Mouse (Mus musculus) adipocyte (in vitro differentiated cells): ENCODE results near the gene Galm.

Experiments
- DNase-seq: peaks from one replicate; pipeline ENCODE4 v3.0.0-alpha.2; 2016; ENCODE audit warnings: low spot score

Gene Galm

DNA sequence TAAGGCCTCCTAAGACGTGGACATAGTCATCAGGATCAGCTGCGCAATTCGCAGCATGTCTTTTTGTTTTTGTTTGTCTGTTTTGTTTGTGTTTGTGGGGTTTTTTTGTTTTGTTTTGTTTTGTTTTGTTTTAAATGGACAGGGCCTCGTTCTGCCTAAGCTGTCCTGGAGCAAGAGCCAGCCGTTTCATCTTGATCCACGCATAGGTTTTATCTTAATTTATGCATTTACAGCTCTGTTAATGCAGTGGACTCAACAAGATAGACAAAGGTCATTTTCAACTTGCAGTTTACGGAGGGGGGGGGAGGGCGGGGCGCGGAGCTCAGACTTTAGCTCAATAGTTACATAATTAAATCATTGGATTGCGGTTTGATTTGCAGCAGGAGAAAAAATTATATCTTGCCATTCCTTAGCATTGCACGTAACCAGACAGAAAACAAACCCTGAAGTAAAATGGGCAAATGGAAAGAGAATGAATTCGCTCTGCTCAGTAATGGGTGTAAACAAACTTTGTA lies 1.3 kb downstream of the Galm start:
- DNase-seq: no peak

DNA sequence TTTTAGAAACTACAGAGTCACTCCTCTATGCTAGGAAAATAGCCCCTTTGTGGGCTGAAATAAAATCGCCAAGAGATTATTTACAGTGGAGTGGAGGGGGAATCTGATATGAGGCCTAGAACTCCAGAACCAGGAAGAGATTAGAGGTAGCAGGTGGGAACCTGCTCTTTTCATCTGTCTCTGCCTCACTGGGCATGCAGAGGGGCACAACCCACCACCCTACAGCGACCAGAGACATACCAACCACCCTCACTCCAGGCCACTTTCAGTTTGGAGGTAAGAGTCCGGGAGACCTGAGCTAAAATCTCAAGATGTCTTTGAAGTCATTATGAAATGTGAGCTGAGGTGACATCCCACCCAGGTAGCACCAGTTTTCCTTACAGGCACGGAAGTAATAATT lies 2.1 kb downstream of the Galm start:
- DNase-seq: no peak

DNA sequence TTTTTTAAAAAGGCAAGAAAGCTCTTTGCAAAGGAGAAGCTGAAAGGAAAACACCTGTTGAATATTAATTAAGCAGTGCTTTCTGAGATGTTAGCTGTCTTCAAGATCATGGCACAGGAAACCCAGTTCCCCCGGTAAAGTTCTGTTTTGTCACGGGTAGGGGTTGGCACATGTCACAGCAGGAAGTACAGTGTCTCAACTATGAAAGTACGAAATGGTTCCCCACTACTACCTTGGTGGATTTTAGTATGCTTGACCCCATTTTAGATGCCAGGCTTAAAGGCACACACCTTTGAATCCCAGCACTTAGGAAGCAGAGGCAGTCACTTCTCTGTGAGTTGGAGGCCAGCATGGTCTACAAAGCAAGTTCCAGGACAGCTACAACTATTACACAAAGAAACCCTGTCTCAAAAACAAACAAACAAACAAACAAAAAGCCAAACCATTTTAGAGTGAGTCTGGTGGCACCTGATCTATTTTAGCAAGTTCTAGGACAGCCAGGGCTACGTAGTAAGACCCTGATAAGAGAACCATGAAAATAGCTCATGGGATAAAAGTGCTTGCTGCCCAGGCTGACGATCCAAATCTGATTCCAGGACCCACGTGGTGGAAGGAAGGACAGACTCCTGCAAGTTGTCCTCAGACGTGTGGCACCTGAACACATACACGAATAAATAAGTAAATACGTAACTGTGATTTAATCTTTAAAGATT lies 3.6 kb downstream of the Galm start:
- DNase-seq: no peak

DNA sequence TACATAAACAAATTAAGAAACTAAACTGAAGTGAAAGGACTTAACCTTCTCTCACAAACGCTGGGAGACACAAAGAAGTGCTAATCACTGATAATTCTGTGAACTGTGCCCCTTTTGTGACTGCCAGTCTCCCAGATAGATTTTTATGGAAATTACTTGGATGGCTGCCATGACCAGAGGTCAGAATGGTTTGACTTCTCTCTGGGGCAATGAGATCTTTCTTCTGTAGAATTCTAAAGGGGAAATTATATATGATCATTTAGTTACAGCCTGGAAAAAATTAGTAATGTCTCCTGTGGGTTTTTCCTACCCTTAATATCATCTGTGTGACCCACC lies 4.1 kb downstream of the Galm start:
- peak; percentile 45 for DNase-seq

DNA sequence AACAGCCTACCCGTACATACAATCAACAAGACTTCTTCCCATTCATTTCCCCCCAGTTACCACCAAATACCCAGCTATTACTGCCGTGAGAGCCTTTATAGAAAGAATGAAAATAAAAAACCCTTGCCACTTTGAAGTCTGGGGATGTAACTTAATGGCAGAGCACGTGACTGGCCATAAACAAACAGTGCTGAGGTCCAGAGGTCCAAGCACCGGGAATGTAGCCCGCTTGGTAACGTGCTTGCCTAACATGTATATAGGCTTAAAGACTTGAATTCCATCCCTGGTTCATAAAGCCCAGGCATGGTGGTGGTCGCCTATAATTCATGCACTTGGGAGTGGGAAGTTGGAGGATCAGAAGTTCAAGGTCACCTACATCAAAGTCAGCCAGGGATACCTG lies 4.6 kb downstream of the Galm start:
- no peak for DNase-seq

DNA sequence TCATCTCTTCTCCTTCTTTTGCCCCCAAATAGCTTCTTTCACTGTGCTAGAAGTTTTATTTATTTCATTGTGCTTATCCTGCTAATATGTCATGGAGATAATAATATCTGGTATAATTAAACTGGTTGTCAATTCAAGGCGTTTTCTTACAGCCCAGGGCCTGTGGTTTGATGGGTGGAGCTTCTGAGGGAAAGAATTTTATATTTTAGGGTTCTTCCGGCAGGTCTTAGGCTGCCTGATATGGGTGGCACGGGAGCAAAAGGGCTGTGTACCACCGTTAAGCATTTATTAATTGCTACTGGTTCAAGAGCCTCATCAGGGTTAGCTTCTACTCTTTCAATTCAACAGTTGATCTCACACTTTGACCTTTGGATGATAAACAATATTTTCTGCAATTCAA lies 5.2 kb downstream of the Galm start:
- DNase-seq: no peak

DNA sequence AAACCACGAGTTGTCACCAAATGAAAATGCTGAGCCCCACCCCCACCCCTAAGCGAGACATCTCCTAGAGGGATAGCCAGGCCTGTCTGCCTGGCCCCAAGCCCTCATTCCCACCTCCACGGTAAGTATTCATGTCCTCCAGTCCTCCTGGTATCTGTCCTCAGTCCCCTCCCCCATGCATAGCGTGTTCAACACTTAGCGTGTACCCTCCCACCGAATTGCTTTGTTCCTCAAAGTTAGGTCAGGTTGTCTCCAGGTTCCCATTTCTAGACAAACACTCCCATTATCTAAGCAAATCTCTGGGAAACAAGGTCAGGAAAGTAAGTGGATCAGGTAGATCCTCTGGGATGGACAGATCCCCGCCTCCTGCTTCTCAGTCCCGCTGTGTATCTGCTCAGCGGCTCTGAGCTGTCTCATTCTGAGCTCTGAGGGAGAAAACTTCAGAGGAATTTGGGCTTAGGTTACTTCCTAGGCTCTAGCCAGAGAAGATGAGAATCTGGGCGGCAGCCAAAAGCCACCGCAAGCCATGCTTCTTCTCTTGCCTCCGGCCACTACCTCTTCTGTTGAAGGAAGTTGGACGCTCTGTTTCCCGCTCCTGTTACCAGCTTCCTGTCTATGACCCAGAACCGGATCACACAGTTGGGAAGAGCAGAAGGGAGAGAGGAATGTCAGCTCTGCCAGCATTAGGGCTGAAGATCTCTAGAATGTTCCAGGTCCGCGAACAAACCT lies 11.3 kb downstream of the Galm start:
- no peak for DNase-seq

DNA sequence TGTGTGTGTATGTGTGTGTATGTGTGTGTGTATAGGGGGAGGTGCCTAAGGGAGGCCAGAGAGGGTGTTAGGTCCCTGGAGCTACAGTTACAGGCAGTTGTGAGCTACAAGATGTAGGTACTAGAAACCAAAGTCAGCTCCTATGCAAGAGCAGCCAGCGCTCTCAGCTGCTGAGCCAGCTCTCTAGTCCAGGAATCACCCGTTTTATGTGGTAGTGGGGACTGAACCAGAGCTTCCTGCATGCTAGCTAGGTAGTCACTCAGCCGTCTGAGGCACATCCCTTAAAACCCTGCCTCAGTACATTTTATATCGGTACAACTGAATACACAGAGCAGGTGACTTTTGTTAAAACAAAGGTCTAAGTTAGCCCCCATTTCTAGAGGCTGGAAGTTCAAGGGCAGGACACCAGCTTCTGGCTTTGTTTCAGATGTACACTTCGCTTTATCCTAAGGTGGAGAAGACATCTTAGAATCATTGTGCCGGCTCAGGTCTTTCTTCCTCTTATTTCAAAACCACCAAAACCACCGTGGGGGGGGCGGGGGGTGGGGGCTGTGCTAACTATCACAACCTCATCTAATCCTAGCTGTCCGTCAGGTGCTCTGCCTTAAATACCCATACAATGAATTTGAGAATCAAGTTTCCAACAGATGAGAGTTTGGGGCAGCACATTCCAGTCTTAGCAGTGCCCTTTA lies 12.6 kb downstream of the Galm start:
- no peak for DNase-seq

DNA sequence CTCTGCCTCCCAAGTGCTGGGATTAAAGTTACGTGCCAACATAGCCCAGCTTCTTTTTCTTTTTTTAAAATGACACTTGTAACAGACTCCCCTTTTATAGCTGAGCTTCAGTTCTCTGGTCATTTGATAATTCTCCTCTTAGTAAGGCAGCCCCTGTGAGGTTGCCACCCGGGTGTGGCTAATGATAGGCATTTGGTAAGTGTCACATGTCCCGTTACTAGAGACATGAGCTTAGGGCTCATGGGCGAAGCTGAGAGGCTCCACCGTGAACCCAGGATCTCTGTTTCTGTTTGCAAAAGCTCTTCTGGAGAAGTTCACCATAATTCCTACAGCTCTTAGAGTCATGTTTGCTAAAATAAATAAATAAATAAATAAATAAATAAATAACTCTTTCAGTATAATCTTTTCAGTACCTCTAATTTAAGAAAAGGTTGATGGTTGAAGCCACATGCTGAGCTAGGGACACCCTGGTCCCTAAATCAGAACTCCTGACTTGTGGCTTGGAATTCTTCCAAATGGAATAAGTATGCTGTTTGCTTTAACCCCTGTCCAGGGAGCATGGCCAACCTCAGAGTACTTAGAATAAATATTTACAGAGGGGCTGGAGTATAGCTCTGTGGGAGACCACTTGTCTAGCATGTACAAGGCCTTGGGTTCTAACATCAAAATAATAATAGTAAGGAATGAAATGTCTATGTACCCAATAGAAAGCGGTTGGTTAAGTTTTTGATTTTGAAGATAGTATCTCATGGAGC lies 16.4 kb downstream of the Galm start:
- peak; percentile 31 for DNase-seq

DNA sequence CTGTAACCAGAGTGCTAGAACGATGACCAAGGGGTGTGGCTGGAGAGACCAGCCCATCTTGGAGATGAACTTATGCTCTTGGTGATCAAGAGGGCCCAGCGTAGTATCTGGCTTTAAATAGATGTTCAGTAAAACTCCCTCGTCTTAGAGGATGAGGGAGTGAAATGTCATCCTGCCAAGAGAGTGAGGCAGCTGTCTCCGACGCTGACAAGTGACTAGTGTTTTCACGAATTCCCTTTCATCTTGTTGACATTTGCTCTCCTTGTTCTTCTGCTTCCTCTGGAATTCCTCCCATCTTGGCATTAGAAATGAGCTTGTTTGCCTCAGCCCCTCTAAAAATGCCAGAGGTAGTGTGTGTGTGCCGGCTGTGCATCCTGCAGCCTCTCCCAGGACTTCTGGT lies 17.9 kb downstream of the Galm start:
- DNase-seq: no peak

DNA sequence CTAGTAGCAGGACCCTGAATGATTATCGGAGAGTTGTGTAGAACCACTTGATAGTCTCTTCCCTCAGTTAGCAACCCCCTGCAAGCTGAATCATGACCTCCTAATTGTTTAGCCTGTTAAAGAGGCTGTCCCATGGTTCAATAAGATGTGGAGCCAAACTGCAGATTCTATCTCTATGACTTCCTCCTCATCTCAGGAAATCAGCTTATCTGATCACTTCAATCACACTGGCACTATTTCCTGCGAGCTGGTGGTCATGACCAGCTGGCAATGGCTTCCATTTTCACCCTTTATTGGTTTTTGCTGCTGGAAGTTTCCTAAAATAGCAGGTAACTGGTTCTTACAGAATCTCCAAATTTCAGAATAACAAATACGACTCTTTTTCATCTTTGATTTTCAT lies 18.5 kb downstream of the Galm start:
- DNase-seq: no peak

DNA sequence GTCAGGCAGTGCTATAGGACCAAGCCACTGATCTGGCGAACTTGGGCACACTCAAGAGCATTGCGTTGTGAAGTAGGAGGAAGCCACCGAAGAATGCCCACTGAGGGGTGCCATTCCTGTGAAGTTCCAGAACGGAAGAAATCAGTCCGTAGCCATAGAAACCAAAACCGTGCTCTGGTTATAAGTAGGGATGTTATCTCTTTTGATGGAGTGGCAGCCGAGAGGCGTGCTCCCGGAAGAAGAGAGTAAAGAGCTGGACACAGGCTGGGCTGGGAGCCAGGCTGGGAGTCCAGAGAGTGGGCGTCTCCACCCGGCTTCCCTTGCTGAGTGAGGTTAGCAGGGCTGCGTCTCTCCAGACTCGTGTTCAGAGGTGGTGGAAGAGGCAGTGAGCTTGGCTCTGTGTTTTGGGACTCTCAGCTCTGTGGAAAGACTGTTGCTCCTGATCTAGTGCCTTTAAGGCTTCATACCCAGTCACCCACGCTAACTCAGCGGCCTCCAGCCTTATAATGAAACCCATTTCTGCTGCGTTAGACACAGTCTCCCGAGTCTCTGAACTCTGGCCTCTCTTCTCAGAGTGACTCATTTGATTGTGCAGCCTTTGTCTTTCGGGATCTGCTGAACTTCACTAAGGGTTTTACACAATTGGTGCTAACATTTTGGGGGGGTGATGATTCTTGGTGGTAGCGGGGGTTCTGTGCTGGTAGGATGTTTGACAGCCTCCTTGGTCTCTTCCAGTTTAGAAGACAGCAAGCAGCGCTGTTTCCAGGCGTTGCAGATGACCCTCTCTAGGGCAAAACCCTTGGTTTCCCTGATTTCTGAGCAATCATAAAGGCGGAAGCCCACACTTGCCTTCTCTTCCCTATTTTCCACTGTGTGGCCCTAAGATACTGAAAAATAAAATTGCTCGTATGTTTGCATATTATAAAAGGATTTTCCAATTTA lies 21.1 kb downstream of the Galm start:
- peak; percentile 73 for DNase-seq

DNA sequence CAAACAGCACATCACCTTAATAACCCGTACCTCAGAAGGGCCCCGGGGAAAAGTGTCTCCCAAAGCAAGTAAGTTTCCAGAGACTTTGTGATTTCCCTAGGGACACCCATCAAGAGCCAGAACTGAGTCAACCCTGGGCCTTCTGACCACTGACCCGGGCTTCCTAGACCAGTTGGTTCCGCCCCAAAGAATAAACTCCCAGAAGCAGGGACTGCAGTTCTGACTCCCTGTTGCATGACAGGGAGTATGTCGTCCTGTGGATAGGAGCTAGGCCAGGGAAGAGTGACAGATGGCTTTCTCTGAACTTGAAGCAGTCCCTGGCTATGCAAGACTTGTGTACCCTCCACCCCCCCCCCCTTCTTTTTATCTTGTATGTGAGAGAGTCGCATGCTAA lies 21.7 kb downstream of the Galm start:
- peak; percentile 48 for DNase-seq

DNA sequence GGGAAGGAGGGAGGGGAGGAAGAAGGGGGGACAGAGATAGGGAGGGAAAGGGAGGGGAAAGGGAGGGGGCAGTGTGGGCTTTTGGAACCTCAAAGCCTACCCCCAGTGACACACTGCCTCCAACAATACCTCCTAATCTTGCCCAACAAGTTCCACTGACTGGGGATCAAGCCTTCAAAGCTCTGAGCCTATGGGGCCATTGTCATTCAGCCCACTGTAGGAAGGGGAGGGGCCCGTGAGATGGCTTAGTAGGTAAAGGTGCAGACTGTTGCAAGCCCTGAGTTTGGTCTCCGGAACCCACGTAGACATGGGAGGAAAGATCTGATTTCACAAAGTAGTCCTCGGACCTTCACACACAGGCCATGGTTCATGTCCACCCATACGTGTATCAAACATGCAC lies 24.1 kb downstream of the Galm start:
- DNase-seq: no peak

DNA sequence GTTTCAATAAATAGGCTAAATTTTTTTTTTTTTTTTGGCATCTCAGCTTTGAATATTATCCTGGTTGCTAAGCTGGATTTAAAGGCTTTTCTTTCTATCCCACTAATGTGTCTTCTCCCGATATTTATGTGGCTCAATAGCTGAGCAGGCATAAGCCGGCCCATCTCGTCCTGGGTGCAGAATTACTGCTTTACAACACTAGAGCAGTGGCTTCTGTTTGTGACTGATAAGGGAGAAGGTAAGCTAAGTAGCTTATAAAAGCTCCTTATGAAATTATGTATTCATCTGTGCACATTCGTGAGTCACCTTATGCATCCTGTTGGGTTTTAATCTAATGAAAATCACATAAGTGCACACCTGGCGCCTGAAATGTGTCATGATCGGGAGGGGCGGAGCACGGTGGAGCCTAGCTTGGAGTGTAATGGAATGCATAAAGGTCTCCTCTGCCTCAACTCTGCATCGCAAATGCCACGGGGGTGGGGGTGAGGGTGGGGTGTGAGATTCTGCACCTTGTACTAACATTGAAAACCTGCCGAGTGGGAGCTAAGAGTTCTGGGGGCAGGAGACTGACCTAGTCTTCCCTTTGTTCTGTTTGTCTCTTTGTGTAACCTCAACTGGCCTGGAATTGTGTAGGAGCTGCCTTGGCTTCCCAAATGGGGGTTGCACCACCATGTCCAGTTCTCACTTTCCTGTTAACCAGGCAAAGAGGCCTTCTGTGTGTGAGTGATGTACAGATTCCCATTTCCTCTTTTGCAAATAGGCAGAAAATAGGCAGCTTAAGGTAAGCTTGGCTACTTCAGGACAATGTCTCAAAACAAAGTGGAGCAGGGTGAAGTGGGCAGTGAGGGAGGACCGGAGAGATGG lies 25.7 kb downstream of the Galm start:
- DNase-seq: no peak

DNA sequence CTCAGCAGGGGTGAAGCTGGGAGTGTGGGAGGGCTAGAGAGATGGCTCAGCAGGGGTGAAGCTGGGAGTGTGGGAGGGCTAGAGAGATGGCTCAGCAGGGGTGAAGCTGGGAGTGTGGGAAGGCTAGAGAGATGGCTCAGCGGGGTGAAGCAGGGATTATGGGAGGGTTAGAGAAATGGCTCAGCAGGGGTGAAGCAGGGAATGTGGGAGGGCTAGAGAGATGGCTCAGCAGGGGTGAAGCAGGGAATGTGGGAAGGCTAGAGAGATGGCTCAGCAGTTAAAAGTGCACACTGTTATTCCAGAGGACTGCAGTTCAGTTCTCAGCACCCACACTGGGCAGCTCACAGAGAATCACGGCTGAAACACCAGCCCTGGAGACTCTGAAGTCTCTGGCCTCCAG lies 26.4 kb downstream of the Galm start:
- DNase-seq: no peak

DNA sequence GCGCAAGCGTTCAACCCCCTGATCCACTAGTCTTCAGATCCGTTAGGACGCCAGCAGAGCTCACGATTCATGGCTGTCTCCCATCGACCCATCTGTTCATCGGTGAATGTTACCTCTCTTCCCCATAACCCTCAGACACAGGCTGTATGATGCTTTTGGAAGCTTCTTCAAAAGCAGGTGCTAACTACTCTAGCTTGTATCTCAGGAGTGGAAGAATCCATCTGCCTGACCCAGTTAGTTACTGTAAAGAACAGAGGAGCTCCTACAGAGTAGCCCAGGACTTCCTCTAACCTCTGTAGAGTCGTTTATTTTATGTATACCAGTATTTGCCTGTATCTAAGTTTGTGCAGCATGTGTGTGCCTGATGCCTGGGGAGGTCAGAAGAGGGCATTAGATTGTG lies 29.6 kb downstream of the Galm start:
- DNase-seq: no peak

DNA sequence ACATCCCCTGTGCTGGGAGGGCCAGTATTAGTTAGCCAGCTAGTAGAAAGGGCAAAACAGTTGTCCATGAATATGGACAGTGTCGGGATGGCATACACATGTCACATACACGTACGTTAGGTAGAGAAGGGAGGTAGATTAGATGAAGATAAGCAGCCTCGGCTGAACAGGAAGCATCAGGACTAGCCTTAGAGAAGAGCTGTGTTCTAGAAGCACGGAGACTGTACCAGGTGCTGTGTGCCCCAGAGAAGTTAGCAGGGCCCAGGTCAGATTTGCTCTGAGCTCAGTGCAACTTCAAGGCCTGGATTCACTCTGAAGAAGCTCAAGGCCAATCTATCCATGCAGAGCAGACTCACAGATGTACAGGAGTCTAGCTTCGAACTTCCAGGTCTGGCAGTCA lies 30.2 kb downstream of the Galm start:
- DNase-seq: no peak

DNA sequence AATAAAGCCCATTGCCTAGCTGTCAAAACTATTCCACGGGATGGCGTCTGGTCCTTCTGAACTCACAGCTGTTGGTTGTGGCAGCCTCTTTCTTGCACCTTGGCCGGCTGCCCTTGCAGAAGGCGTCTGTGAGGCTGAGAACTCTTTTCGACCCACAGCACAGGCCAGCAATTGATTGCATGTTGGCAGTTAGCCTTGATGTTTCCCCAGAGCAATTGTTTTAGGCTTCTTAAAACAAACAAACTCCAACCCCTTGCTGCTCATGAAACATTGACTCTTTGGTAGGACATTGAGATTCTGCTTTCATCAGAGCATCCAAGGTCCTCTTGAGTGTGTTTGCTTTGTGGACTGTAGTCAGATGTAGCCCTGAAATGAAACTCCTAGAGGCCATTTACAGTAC lies 33.2 kb downstream of the Galm start:
- DNase-seq: peak; percentile 93

DNA sequence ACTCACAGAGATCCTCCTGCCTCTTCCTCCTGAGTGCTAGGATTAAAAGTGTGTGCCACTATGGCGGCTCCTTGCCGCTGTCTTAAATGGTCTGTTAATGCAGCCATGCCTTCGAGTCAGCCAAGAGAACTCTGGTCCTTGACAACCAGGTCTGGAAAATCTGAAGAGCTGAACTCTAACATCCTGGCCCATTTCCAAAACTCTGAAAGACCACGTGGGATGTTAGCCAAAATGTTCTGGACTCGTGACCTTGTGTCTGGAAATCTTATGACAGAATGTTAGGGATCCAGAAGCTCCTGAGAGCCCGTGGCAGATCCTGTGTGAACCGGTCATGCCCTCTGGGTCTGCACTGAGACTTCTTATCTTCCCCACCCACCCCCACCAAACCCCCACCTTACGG lies 36.7 kb downstream of the Galm start:
- peak; percentile 13 for DNase-seq
